Mouse (Mus musculus): Measurements from ENCODE around the gene Luzp1. TPM values are rescaled to one million over a fixed set of nuclear protein-coding genes. Genes with fewer than 3 reads are reported as not detected.

Gene Luzp1
- polyA plus RNA-seq, 1 experiment from 2014 or later: 97.0 TPM

- WGBS: 93% methylated on average over 2 of the region's 2 CpGs
- Histone ChIP-seq H3K27ac (replicated peaks) (no peak overlapping the region), H3K4me3 (no peak overlapping the region), H3K9me3 (no peaks in the 10 kb centered on the region), H3K4me1 (peaks cover 3% of the 10 kb centered on the region; the same call in 1 of the 2 replicates), H3K36me3 (no peaks in the 10 kb centered on the region), H3K27me3 (no peaks in the 10 kb centered on the region), H3K4me2 (replicated peaks) (no peak overlapping the region), H3K9ac (replicated peaks) (no peak overlapping the region)
- no peak for ATAC-seq (ENCODE audit: low FRiP score, low read depth)
Observed at GRCm38 (mm10) chr4:136518141-136518540, 48.6 kb downstream of the Luzp1 start.

GRCm38 (mm10) chr4:136518576-136518975 lies 49.0 kb downstream of the Luzp1 start:
- no peak overlapping the region for H3K27ac ChIP-seq (replicated peaks)
- WGBS: 95% methylated on average over 2 of the region's 2 CpGs
- H3K9ac ChIP-seq (replicated peaks): no peak overlapping the region
- H3K36me3 ChIP-seq: no peaks in the 10 kb centered on the region
- no peak overlapping the region for H3K4me3 ChIP-seq
- ATAC-seq (ENCODE audit: low FRiP score, low read depth): no peak
- peaks cover 3% of the 10 kb centered on the region; the same call in 1 of the 2 replicates for H3K4me1 ChIP-seq
- no peaks in the 10 kb centered on the region for H3K27me3 ChIP-seq
- no peak overlapping the region for H3K4me2 ChIP-seq (replicated peaks)
- H3K9me3 ChIP-seq: no peaks in the 10 kb centered on the region

GRCm38 (mm10) chr4:136519866-136520265 lies 50.3 kb downstream of the Luzp1 start:
- Histone ChIP-seq H3K9ac (replicated peaks) (no peak overlapping the region), H3K4me2 (replicated peaks) (no peak overlapping the region), H3K36me3 (no peaks in the 10 kb centered on the region), H3K9me3 (no peaks in the 10 kb centered on the region), H3K4me3 (no peak overlapping the region), H3K27me3 (no peaks in the 10 kb centered on the region), H3K4me1 (no peaks in the 10 kb centered on the region), H3K27ac (replicated peaks) (no peak overlapping the region)
- no peak for ATAC-seq (ENCODE audit: low FRiP score, low read depth)

DNA sequence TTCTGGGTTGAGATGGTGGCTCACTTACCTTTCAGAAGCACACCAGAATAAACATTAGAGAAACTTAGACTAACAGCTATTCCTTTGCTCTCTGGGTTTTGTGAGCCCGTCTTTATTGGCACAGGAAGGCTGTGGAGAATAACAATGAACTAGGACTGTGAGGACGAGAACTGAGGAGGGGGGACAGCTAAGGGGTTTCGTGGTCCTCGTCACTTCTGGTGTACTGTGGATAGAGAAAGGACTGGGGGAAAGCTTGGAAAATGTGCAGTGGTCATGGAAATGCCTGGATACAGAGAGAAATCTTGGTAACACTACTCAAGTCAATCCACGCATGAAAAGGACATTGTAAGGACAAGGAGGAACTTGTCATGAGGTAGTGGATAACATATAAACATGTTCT lies 52.3 kb downstream of the Luzp1 start:
- Histone ChIP-seq H3K9ac (replicated peaks) (no peak overlapping the region), H3K4me1 (no peaks in the 10 kb centered on the region), H3K9me3 (no peaks in the 10 kb centered on the region), H3K4me2 (replicated peaks) (no peak overlapping the region), H3K4me3 (no peak overlapping the region), H3K36me3 (no peaks in the 10 kb centered on the region), H3K27me3 (no peaks in the 10 kb centered on the region), H3K27ac (replicated peaks) (no peak overlapping the region)
- ATAC-seq (ENCODE audit: low FRiP score, low read depth): no peak
- WGBS: 85% methylated on average over 5 of the region's 5 CpGs

DNA sequence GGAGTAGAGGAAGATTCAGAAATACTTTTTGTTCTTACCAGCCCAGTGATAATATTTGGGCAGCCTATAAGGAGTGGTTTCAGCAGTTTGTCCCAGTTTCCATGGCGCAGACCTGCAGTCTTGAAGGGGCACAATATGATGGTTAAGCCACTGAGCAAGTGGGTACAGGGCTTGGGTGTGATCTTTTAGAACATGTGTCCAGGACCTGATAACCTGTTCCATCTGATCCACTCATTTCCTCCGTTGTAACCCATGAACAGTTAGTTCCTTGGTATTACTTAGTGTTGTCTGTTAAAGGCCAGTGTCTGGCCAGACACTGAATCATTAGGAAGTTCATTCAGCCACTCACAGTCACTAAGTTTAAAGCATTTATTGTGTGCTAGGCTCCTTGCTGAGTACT lies 54.7 kb downstream of the Luzp1 start:
- Histone ChIP-seq H3K4me2 (replicated peaks) (no peak overlapping the region), H3K9me3 (no peaks in the 10 kb centered on the region), H3K9ac (replicated peaks) (no peak overlapping the region), H3K36me3 (peaks cover 4% of the 10 kb centered on the region), H3K27ac (replicated peaks) (no peak overlapping the region), H3K4me3 (no peak overlapping the region), H3K27me3 (no peaks in the 10 kb centered on the region), H3K4me1 (no peaks in the 10 kb centered on the region)
- WGBS: 94% methylated on average over 2 of the region's 2 CpGs
- ATAC-seq (ENCODE audit: low FRiP score, low read depth): no peak

GRCm38 (mm10) chr4:136526412-136526811 lies 56.9 kb downstream of the Luzp1 start:
- H3K4me1 ChIP-seq: no peaks in the 10 kb centered on the region
- WGBS: 18% methylated on average over 4 of the region's 4 CpGs
- H3K9me3 ChIP-seq: no peaks in the 10 kb centered on the region
- no peaks in the 10 kb centered on the region for H3K27me3 ChIP-seq
- no peak overlapping the region for H3K9ac ChIP-seq (replicated peaks)
- ATAC-seq (ENCODE audit: low FRiP score, low read depth): no peak
- H3K4me2 ChIP-seq (replicated peaks): no peak overlapping the region
- H3K4me3 ChIP-seq: no peak overlapping the region
- H3K36me3 ChIP-seq: peaks cover 4% of the 10 kb centered on the region
- no peak overlapping the region for H3K27ac ChIP-seq (replicated peaks)

- WGBS: 93% methylated on average over 3 of the region's 3 CpGs
- Histone ChIP-seq H3K36me3 (peaks cover 86% of the 10 kb centered on the region), H3K9ac (replicated peaks) (no peak overlapping the region), H3K4me3 (no peak overlapping the region), H3K9me3 (no peaks in the 10 kb centered on the region), H3K4me2 (replicated peaks) (no peak overlapping the region), H3K4me1 (peaks cover 11% of the 10 kb centered on the region), H3K27ac (replicated peaks) (no peak overlapping the region), H3K27me3 (no peaks in the 10 kb centered on the region)
- ATAC-seq (ENCODE audit: low FRiP score, low read depth): no peak
Observed at GRCm38 (mm10) chr4:136545151-136545550, 75.6 kb downstream of the Luzp1 start.

GRCm38 (mm10) chr4:136546279-136547045 lies 76.9 kb downstream of the Luzp1 start:
- WGBS: 80% methylated on average over 3 of the region's 3 CpGs
- ATAC-seq (ENCODE audit: low FRiP score, low read depth): no peak
- Histone ChIP-seq H3K4me3 (no peak overlapping the region), H3K4me1 (peaks cover 11% of the 10 kb centered on the region), H3K36me3 (peaks cover 92% of the 10 kb centered on the region), H3K27me3 (no peaks in the 10 kb centered on the region), H3K27ac (replicated peaks) (no peak overlapping the region), H3K4me2 (replicated peaks) (no peak overlapping the region), H3K9ac (replicated peaks) (no peak overlapping the region), H3K9me3 (no peaks in the 10 kb centered on the region)

DNA sequence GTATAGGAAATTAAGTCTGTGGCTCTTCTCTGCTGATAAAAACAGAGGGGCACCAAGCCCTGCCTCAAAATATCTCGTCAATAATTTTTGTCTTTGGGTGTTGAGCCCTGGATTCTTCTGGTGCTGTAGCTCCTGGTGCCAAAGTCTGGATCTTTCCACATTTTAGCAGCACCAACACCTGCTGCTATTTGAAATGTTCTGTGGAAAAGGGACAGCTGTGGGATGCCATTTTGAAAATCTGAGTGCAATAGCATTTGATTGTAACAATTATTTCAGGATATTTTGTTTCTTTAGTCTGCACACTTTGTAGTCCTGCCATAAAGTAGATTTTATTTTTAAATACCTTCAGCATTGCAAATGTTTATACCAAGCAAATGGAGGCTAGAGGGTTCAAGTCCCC lies 78.2 kb downstream of the Luzp1 start:
- Histone ChIP-seq H3K27me3 (no peaks in the 10 kb centered on the region), H3K4me2 (replicated peaks) (no peak overlapping the region), H3K36me3 (peaks cover 98% of the 10 kb centered on the region), H3K4me3 (no peak overlapping the region), H3K4me1 (peaks cover 11% of the 10 kb centered on the region), H3K27ac (replicated peaks) (no peak overlapping the region), H3K9ac (replicated peaks) (no peak overlapping the region), H3K9me3 (no peaks in the 10 kb centered on the region)
- ATAC-seq (ENCODE audit: low FRiP score, low read depth): no peak
- 73% methylated on average over 1 of the region's 1 CpGs for WGBS

GRCm38 (mm10) chr4:136548381-136548801 lies 78.8 kb downstream of the Luzp1 start:
- Histone ChIP-seq H3K9me3 (no peaks in the 10 kb centered on the region), H3K27ac (replicated peaks) (peak overlapping the region; percentile 32; the same call in 1 of the 2 replicates), H3K4me2 (replicated peaks) (no peak overlapping the region), H3K36me3 (peaks cover 98% of the 10 kb centered on the region), H3K9ac (replicated peaks) (no peak overlapping the region), H3K4me1 (peaks cover 11% of the 10 kb centered on the region), H3K27me3 (no peaks in the 10 kb centered on the region), H3K4me3 (no peak overlapping the region)
- WGBS: 50% methylated on average over 1 of the region's 1 CpGs
- no peak for ATAC-seq (ENCODE audit: low FRiP score, low read depth)

DNA sequence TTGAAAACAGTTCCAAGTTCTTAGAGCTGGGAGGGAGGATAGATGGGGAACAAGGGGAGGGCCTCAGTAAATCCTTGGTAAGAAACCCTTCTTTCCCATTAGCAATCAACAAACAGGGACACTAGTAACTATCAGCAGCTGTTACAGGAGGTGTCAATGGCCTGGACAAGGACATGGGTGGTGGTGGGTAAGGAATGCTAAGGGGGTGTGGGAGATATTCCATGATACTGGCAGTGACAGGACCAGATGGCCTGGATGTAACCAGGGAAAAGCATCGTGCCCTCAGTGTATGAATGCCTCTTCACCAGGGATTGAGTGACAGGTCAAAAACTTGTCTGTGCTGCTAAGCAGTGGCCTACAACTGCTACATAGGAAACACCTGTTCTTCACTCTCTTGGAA lies 83.5 kb downstream of the Luzp1 start:
- Histone ChIP-seq H3K4me2 (replicated peaks) (no peak overlapping the region), H3K36me3 (peaks cover 91% of the 10 kb centered on the region), H3K9ac (replicated peaks) (no peak overlapping the region), H3K27me3 (no peaks in the 10 kb centered on the region), H3K4me1 (peaks cover 9% of the 10 kb centered on the region), H3K4me3 (no peak overlapping the region), H3K9me3 (no peaks in the 10 kb centered on the region), H3K27ac (replicated peaks) (no peak overlapping the region)
- WGBS: 83% methylated on average over 1 of the region's 1 CpGs
- no peak for ATAC-seq (ENCODE audit: low FRiP score, low read depth)

DNA sequence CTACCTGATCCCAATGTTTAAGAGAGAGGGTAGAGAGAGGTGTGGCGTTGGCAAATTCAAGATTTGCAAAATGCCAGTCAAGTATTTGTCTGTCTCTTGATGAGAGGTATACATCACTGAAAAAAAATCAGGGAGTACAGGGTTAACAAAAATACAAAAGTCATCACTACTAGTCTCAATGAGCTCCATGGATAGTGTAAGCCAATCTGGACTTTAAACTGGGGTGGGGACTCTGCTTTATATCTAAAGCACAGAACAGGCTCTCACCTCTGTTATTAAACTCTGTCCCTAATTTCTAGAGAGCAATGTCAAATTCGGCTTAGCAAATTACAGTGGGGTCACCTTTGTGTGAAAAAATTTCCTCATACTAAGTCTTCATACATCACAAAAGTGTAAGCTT lies 88.1 kb downstream of the Luzp1 start:
- Histone ChIP-seq H3K9ac (replicated peaks) (no peak overlapping the region), H3K27ac (replicated peaks) (no peak overlapping the region), H3K27me3 (no peaks in the 10 kb centered on the region), H3K9me3 (no peaks in the 10 kb centered on the region), H3K4me2 (replicated peaks) (no peak overlapping the region), H3K4me3 (no peak overlapping the region), H3K36me3 (peaks cover 82% of the 10 kb centered on the region), H3K4me1 (no peaks in the 10 kb centered on the region)
- 88% methylated on average over 2 of the region's 2 CpGs for WGBS
- no peak for ATAC-seq (ENCODE audit: low FRiP score, low read depth)

DNA sequence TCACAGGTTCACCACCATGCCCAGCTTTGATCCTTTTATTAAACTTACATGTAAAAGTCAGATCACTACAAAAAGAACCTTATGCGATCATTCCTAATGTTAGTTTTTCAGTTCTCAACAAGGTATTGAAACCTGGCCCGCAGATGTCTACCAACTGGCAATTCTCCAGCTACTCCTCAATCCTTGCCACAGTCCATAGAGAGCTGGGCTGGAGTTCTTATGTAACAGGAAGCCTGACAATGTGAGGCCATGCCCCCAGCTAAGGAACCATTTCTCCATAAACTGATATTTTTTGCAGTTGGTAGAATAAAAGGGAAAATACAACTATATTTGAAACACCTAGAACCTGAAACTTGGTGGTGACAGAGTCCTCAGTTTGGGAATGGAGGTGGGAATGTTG lies 90.1 kb downstream of the Luzp1 start:
- no peak overlapping the region for H3K9ac ChIP-seq (replicated peaks)
- H3K9me3 ChIP-seq: no peaks in the 10 kb centered on the region
- no peak overlapping the region for H3K4me3 ChIP-seq
- no peaks in the 10 kb centered on the region for H3K27me3 ChIP-seq
- no peak overlapping the region for H3K4me2 ChIP-seq (replicated peaks)
- H3K4me1 ChIP-seq: no peaks in the 10 kb centered on the region
- no peak overlapping the region for H3K27ac ChIP-seq (replicated peaks)
- peaks cover 81% of the 10 kb centered on the region for H3K36me3 ChIP-seq
- ATAC-seq (ENCODE audit: low FRiP score, low read depth): no peak
- WGBS: 96% methylated on average over 2 of the region's 2 CpGs
